Mouse (Mus musculus) mammary gland, adult 2 months (tissue): ENCODE results near the gene Ly6g6c. TPM values are rescaled to one million over a fixed set of nuclear protein-coding genes. Genes with fewer than 3 reads are reported as not detected.

Experiments
- polyA plus RNA-seq: library from polyadenylated mRNA; depleted of rRNA; stranded (reverse); fragments of >200 nt; gene quantifications from 2 replicates; pipeline ENCODE4 v1.2.3, GENCODE M21; 2012; ENCODE audit warnings: low replicate concordance; rRNA removed

The Ly6g6c gene
- polyA plus RNA-seq, 1 experiment: 25.2 TPM

Other genes starting within 250 kb of the Ly6g6c start
- gene Stk19, start 228.4 kb upstream of the Ly6g6c start, polyA plus RNA-seq: 48.6 and 50.3 TPM in 2 replicates
- gene Dxo, start 228.4 kb upstream of the Ly6g6c start, polyA plus RNA-seq: 72.8 and 80.9 TPM in 2 replicates
- 77.4 and 105 TPM in 2 replicates for gene Skiv2l, start 215.2 kb upstream of the Ly6g6c start, polyA plus RNA-seq
- gene Nelfe, start 215.0 kb upstream of the Ly6g6c start, polyA plus RNA-seq: 18.7 and 20.6 TPM in 2 replicates
- 70.0 and 71.7 TPM in 2 replicates for gene Cfb, start 202.9 kb upstream of the Ly6g6c start, polyA plus RNA-seq
- 13.1 and 14.3 TPM in 2 replicates for gene Zbtb12, start 185.9 kb upstream of the Ly6g6c start, polyA plus RNA-seq
- gene Gm20547, start 183.3 kb upstream of the Ly6g6c start, polyA plus RNA-seq: 0.06 and 0.07 TPM in 2 replicates
- 46.9 and 64.7 TPM in 2 replicates for gene C2, start 167.1 kb upstream of the Ly6g6c start, polyA plus RNA-seq
- 189 and 339 TPM in 2 replicates for gene Ehmt2, start 166.9 kb upstream of the Ly6g6c start, polyA plus RNA-seq
- gene Slc44a4, start 150.9 kb upstream of the Ly6g6c start, polyA plus RNA-seq: 7.4 and 9.2 TPM in 2 replicates
- 48.4 and 54.9 TPM in 2 replicates for gene Neu1, start 134.1 kb upstream of the Ly6g6c start, polyA plus RNA-seq
- 43.1 and 146 TPM in 2 replicates for gene Hspa1b, start 106.2 kb upstream of the Ly6g6c start, polyA plus RNA-seq
- 0.30 TPM in 1 of 2 replicates, not detected in the other for gene Gm20481, start 95.5 kb upstream of the Ly6g6c start, polyA plus RNA-seq
- gene Hspa1a, start 93.2 kb upstream of the Ly6g6c start, polyA plus RNA-seq: 17.7 and 42.4 TPM in 2 replicates
- 0.30 and 3.0 TPM in 2 replicates for gene Hspa1l, start 92.7 kb upstream of the Ly6g6c start, polyA plus RNA-seq
- gene Lsm2, start 83.5 kb upstream of the Ly6g6c start, polyA plus RNA-seq: 75.4 and 108 TPM in 2 replicates
- 197 and 475 TPM in 2 replicates for gene Vars, start 64.4 kb upstream of the Ly6g6c start, polyA plus RNA-seq
- 1.4 and 3.9 TPM in 2 replicates for gene Vwa7, start 48.8 kb upstream of the Ly6g6c start, polyA plus RNA-seq
- 1.7 and 2.0 TPM in 2 replicates for gene Sapcd1, start 37.4 kb upstream of the Ly6g6c start, polyA plus RNA-seq
- gene Msh5, start 18.6 kb upstream of the Ly6g6c start, polyA plus RNA-seq: 4.2 and 4.8 TPM in 2 replicates
- gene Clic1, start 15.4 kb upstream of the Ly6g6c start, polyA plus RNA-seq: 110 and 121 TPM in 2 replicates
- 58.1 and 90.9 TPM in 2 replicates for gene Ddah2, start 6.4 kb upstream of the Ly6g6c start, polyA plus RNA-seq
- 0.67 and 0.80 TPM in 2 replicates for gene Mpig6b, start 796 bp downstream of the Ly6g6c start, polyA plus RNA-seq
- gene Ly6g6e, start 11.5 kb downstream of the Ly6g6c start, polyA plus RNA-seq: 5.7 and 9.0 TPM in 2 replicates
- 1.1 and 2.2 TPM in 2 replicates for gene Ly6g6d, start 12.7 kb downstream of the Ly6g6c start, polyA plus RNA-seq
- gene Ly6g6f, start 20.2 kb downstream of the Ly6g6c start, polyA plus RNA-seq: 0.19 TPM in 1 of 2 replicates, not detected in the other
- 200 and 293 TPM in 2 replicates for gene Abhd16a, start 23.9 kb downstream of the Ly6g6c start, polyA plus RNA-seq
- not detected in 2 replicates for gene Ly6g5c, start 42.9 kb downstream of the Ly6g6c start, polyA plus RNA-seq
- gene Ly6g5b, start 50.0 kb downstream of the Ly6g6c start, polyA plus RNA-seq: 3.5 and 4.4 TPM in 2 replicates
- gene Gpank1, start 56.1 kb downstream of the Ly6g6c start, polyA plus RNA-seq: 16.3 and 24.8 TPM in 2 replicates
- gene Csnk2b, start 56.7 kb downstream of the Ly6g6c start, polyA plus RNA-seq: 376 and 470 TPM in 2 replicates
- 8.7 and 9.2 TPM in 2 replicates for gene D17H6S53E, start 61.0 kb downstream of the Ly6g6c start, polyA plus RNA-seq
- 0.16 and 0.93 TPM in 2 replicates for gene Apom, start 66.7 kb downstream of the Ly6g6c start, polyA plus RNA-seq
- 203 and 278 TPM in 2 replicates for gene Bag6, start 69.8 kb downstream of the Ly6g6c start, polyA plus RNA-seq
- gene Prrc2a, start 99.5 kb downstream of the Ly6g6c start, polyA plus RNA-seq: 344 and 571 TPM in 2 replicates
- 2.8 and 5.7 TPM in 2 replicates for gene Aif1, start 110.7 kb downstream of the Ly6g6c start, polyA plus RNA-seq
- 48.2 and 60.4 TPM in 2 replicates for gene Lst1, start 123.1 kb downstream of the Ly6g6c start, polyA plus RNA-seq
- gene Ltb, start 129.1 kb downstream of the Ly6g6c start, polyA plus RNA-seq: 118 and 400 TPM in 2 replicates
- 7.1 and 9.9 TPM in 2 replicates for gene Tnf, start 136.6 kb downstream of the Ly6g6c start, polyA plus RNA-seq
- 12.2 and 19.0 TPM in 2 replicates for gene Lta, start 140.0 kb downstream of the Ly6g6c start, polyA plus RNA-seq
- gene Gm16181, start 155.4 kb downstream of the Ly6g6c start, polyA plus RNA-seq: 0.80 and 4.0 TPM in 2 replicates
- 6.5 and 11.8 TPM in 2 replicates for gene Atp6v1g2, start 168.3 kb downstream of the Ly6g6c start, polyA plus RNA-seq
- gene Nfkbil1, start 170.4 kb downstream of the Ly6g6c start, polyA plus RNA-seq: 10.2 and 38.6 TPM in 2 replicates
- gene Ddx39b, start 176.4 kb downstream of the Ly6g6c start, polyA plus RNA-seq: 265 and 272 TPM in 2 replicates
- gene H2-D1, start 197.3 kb downstream of the Ly6g6c start, polyA plus RNA-seq: 1,785 and 2,234 TPM in 2 replicates